Mouse (Mus musculus) liver, embryonic 13.5 days (tissue): ENCODE data around the gene Stard13. TPM values are rescaled to one million over a fixed set of nuclear protein-coding genes. Genes with fewer than 3 reads are reported as not detected.
A peak's percentile ranks its signal among the peaks of the same experiment; 100 is the strongest.

ENCODE experiments used
- ATAC-seq: fragments of 200-750 bp; cut with Nextera tagmentation; 2 replicates; pipeline ENCODE4 v1.8.0; 2017; ENCODE audit warnings: low read depth, mild to moderate bottlenecking, moderate number of reproducible peaks, moderate library complexity
- DNase-seq: peaks from one replicate; pipeline ENCODE4 v3.0.0; 2022
- H3K27ac ChIP-seq: fragments of 300-500 bp; sonication (generic); 2 replicates; pipeline ENCODE4 v1.5.1; 2015; ENCODE audit warnings: moderate library complexity, mild to moderate bottlenecking, inconsistent platforms
- H3K27me3 ChIP-seq: fragments of 300-500 bp; sonication (generic); 2 replicates; pipeline ENCODE4 v1.6.1; 2015; ENCODE audit warnings: mild to moderate bottlenecking, inconsistent platforms
- H3K36me3 ChIP-seq: fragments of 300-500 bp; sonication (generic); 2 replicates; pipeline ENCODE4 v1.6.1; 2015; ENCODE audit warnings: mild to moderate bottlenecking, inconsistent platforms
- H3K4me1 ChIP-seq: fragments of 300-500 bp; sonication (generic); replicated peaks from 2 replicates; pipeline ENCODE4 v1.6.1; 2015; ENCODE audit warnings: inconsistent platforms
- H3K4me2 ChIP-seq: fragments of 300-500 bp; sonication (generic); 2 replicates; pipeline ENCODE4 v1.6.1; 2015; ENCODE audit warnings: inconsistent platforms, mild to moderate bottlenecking, moderate library complexity
- H3K4me3 ChIP-seq: fragments of 300-500 bp; sonication (generic); replicated peaks from 2 replicates; pipeline ENCODE4 v1.5.1; 2015; ENCODE audit warnings: mild to moderate bottlenecking, inconsistent platforms
- H3K9ac ChIP-seq: fragments of 300-500 bp; sonication (generic); 2 replicates; pipeline ENCODE4 v1.6.1; 2015; ENCODE audit warnings: mild to moderate bottlenecking, inconsistent platforms
- H3K9me3 ChIP-seq: fragments of 300-500 bp; sonication (generic); replicated peaks from 2 replicates; pipeline ENCODE4 v1.6.1; 2016; ENCODE audit warnings: inconsistent platforms
- WGBS: fragments of 180-500 bp; shearing (Covaris S2); methylation state at CpG from one replicate; pipeline ENCODE4 v1.1.7; 2015; ENCODE audit not compliant: insufficient replicate concordance; 5-methylcytosine and 5-hydroxymethylcytosine counted together
- polyA plus RNA-seq: library from polyadenylated mRNA; unstranded; fragments of >200 nt; fragmentation: Nextera tagmentation; extraction: Ambion mirVana; gene quantifications from 2 replicates; pipeline ENCODE4 v1.2.1, GENCODE M21; 2015

The Stard13 gene
- polyA plus RNA-seq, 1 experiment from 2014 or later = 1.2 TPM

- 63% methylated on average over 3 of the region's 3 CpGs for WGBS
- Histone ChIP-seq H3K36me3 (no peaks in the 10 kb centered on the region), H3K4me3 (no peak overlapping the region), H3K27me3 (0 out of 2 replicates have a peak, but pooled peaks cover 3% of the 10 kb centered on the region), H3K9ac (no peak overlapping the region), H3K9me3 (no peaks in the 10 kb centered on the region), H3K27ac (no peak overlapping the region), H3K4me1 (no peaks in the 10 kb centered on the region; the same call in 1 of the 2 replicates), H3K4me2 (no peak overlapping the region)
- no peak for DNase-seq
- ATAC-seq = no peak
Measured at GRCm38 (mm10) chr5:151193885-151194520, 39.6 kb downstream of the Stard13 start.

GRCm38 (mm10) chr5:151192266-151192665 is 41.4 kb downstream of the Stard13 start:
- ATAC-seq = no peak
- whole genome bisulfite sequencing = 54% methylated on average over 2 of the region's 2 CpGs
- no peak overlapping the region for H3K9ac ChIP-seq
- 0 out of 2 replicates have a peak, but pooled peaks cover 3% of the 10 kb centered on the region for H3K27me3 ChIP-seq
- no peaks in the 10 kb centered on the region for H3K36me3 ChIP-seq
- H3K4me1 ChIP-seq = no peaks in the 10 kb centered on the region; the same call in 1 of the 2 replicates
- H3K27ac ChIP-seq = no peak overlapping the region
- no peaks in the 10 kb centered on the region for H3K9me3 ChIP-seq
- no peak for DNase-seq
- H3K4me3 ChIP-seq = no peak overlapping the region
- no peak overlapping the region for H3K4me2 ChIP-seq

- no peak for DNase-seq
- H3K9ac ChIP-seq = no peak overlapping the region
- H3K9me3 ChIP-seq = no peaks in the 10 kb centered on the region
- no peak overlapping the region for H3K4me3 ChIP-seq
- H3K36me3 ChIP-seq = no peaks in the 10 kb centered on the region
- WGBS = 69% methylated on average over 5 of the region's 5 CpGs
- H3K27me3 ChIP-seq = 0 out of 2 replicates have a peak, but pooled peaks cover 3% of the 10 kb centered on the region
- ATAC-seq = no peak
- no peaks in the 10 kb centered on the region; the same call in 1 of the 2 replicates for H3K4me1 ChIP-seq
- no peak overlapping the region for H3K27ac ChIP-seq
- H3K4me2 ChIP-seq = no peak overlapping the region
Measured at GRCm38 (mm10) chr5:151190764-151191163, 42.9 kb downstream of the Stard13 start.

- peak; percentile 91 for ATAC-seq
- 3% methylated on average over 27 of the region's 27 CpGs for WGBS
- Histone ChIP-seq H3K36me3 (no peaks in the 10 kb centered on the region), H3K9ac (peak overlapping the region; percentile 57), H3K4me1 (no peaks in the 10 kb centered on the region; the same call in 1 of the 2 replicates), H3K27me3 (0 out of 2 replicates have a peak, but pooled peaks cover 3% of the 10 kb centered on the region), H3K4me3 (peak overlapping the region; percentile 62), H3K27ac (no peak overlapping the region), H3K9me3 (no peaks in the 10 kb centered on the region), H3K4me2 (peak overlapping the region; percentile 73)
- DNase-seq = peak; percentile 48
Measured at GRCm38 (mm10) chr5:151189789-151190378, 43.8 kb downstream of the Stard13 start.

GRCm38 (mm10) chr5:151189321-151189720 is 44.3 kb downstream of the Stard13 start:
- no peak for DNase-seq
- 0 out of 2 replicates have a peak, but pooled peaks cover 3% of the 10 kb centered on the region for H3K27me3 ChIP-seq
- 26% methylated on average over 3 of the region's 3 CpGs for WGBS
- no peaks in the 10 kb centered on the region for H3K36me3 ChIP-seq
- H3K4me3 ChIP-seq = peak overlapping the region; percentile 62
- H3K9ac ChIP-seq = peak overlapping the region; percentile 57
- no peak overlapping the region for H3K27ac ChIP-seq
- H3K4me1 ChIP-seq = no peaks in the 10 kb centered on the region; the same call in 1 of the 2 replicates
- peak overlapping the region; percentile 73 for H3K4me2 ChIP-seq
- H3K9me3 ChIP-seq = no peaks in the 10 kb centered on the region
- ATAC-seq = no peak

- ATAC-seq (no peak), DNase-seq (no peak)
- WGBS = 63% methylated on average over 6 of the region's 6 CpGs
- Histone ChIP-seq H3K9ac (no peak overlapping the region), H3K27ac (no peak overlapping the region), H3K4me1 (no peaks in the 10 kb centered on the region; the same call in 1 of the 2 replicates), H3K36me3 (no peaks in the 10 kb centered on the region), H3K4me3 (no peak overlapping the region), H3K9me3 (no peaks in the 10 kb centered on the region), H3K4me2 (no peak overlapping the region), H3K27me3 (0 out of 2 replicates have a peak, but pooled peaks cover 3% of the 10 kb centered on the region)
Measured at GRCm38 (mm10) chr5:151188659-151189058, 45.0 kb downstream of the Stard13 start.

- DNase-seq (no peak), ATAC-seq (no peak)
- Histone ChIP-seq H3K4me3 (no peak overlapping the region), H3K9ac (no peak overlapping the region), H3K36me3 (no peaks in the 10 kb centered on the region), H3K27me3 (0 out of 2 replicates have a peak, but pooled peaks cover 3% of the 10 kb centered on the region), H3K9me3 (no peaks in the 10 kb centered on the region), H3K4me1 (no peaks in the 10 kb centered on the region; the same call in 1 of the 2 replicates), H3K4me2 (no peak overlapping the region), H3K27ac (no peak overlapping the region)
- 65% methylated on average over 11 of the region's 11 CpGs for WGBS
Measured at GRCm38 (mm10) chr5:151187336-151187735, 46.3 kb downstream of the Stard13 start.

- no peak for DNase-seq
- WGBS = 27% methylated on average over 8 of the region's 8 CpGs
- H3K36me3 ChIP-seq = no peaks in the 10 kb centered on the region
- H3K27ac ChIP-seq = no peak overlapping the region
- ATAC-seq = no peak
- H3K4me3 ChIP-seq = no peak overlapping the region
- 0 out of 2 replicates have a peak, but pooled peaks cover 3% of the 10 kb centered on the region for H3K27me3 ChIP-seq
- H3K9me3 ChIP-seq = no peaks in the 10 kb centered on the region
- H3K9ac ChIP-seq = no peak overlapping the region
- no peak overlapping the region for H3K4me2 ChIP-seq
- no peaks in the 10 kb centered on the region; the same call in 1 of the 2 replicates for H3K4me1 ChIP-seq
Measured at GRCm38 (mm10) chr5:151185286-151185856, 48.3 kb downstream of the Stard13 start.

GRCm38 (mm10) chr5:151183656-151184240 is 49.9 kb downstream of the Stard13 start:
- H3K9me3 ChIP-seq = no peaks in the 10 kb centered on the region
- no peak overlapping the region for H3K27ac ChIP-seq
- H3K9ac ChIP-seq = no peak overlapping the region
- ATAC-seq = no peak
- no peak overlapping the region for H3K4me2 ChIP-seq
- no peak for DNase-seq
- no peaks in the 10 kb centered on the region for H3K4me1 ChIP-seq
- H3K36me3 ChIP-seq = no peaks in the 10 kb centered on the region
- H3K27me3 ChIP-seq = no peaks in the 10 kb centered on the region
- no peak overlapping the region for H3K4me3 ChIP-seq
- WGBS = 50% methylated on average over 11 of the region's 11 CpGs

GRCm38 (mm10) chr5:151181288-151181687 is 52.3 kb downstream of the Stard13 start:
- Histone ChIP-seq H3K4me2 (no peak overlapping the region), H3K4me3 (no peak overlapping the region), H3K9me3 (no peaks in the 10 kb centered on the region), H3K27me3 (no peaks in the 10 kb centered on the region), H3K27ac (no peak overlapping the region), H3K9ac (no peak overlapping the region), H3K4me1 (0 out of 2 replicates have a peak, but pooled peaks cover 2% of the 10 kb centered on the region), H3K36me3 (no peaks in the 10 kb centered on the region)
- WGBS = 81% methylated on average over 8 of the region's 8 CpGs
- ATAC-seq (no peak), DNase-seq (no peak)

GRCm38 (mm10) chr5:151180176-151180785 is 53.4 kb downstream of the Stard13 start:
- H3K9ac ChIP-seq = no peak overlapping the region
- WGBS = 73% methylated on average over 9 of the region's 9 CpGs
- no peaks in the 10 kb centered on the region for H3K9me3 ChIP-seq
- no peak overlapping the region for H3K4me2 ChIP-seq
- no peak overlapping the region for H3K27ac ChIP-seq
- H3K27me3 ChIP-seq = no peaks in the 10 kb centered on the region
- no peaks in the 10 kb centered on the region for H3K36me3 ChIP-seq
- H3K4me3 ChIP-seq = no peak overlapping the region
- H3K4me1 ChIP-seq = peaks cover 3% of the 10 kb centered on the region; the same call in 1 of the 2 replicates
- no peak for DNase-seq
- no peak for ATAC-seq
